Mouse (Mus musculus) C2C12 (cell line): ENCODE data around the gene Fam131c. TPM values are rescaled to one million over a fixed set of nuclear protein-coding genes. Genes with fewer than 3 reads are reported as not detected.
A peak's percentile ranks its signal among the peaks of the same experiment; 100 is the strongest.

ENCODE experiments used
- H3K27me3 ChIP-seq: one replicate; pipeline ENCODE4 v1.6.1; 2011; ENCODE audit not compliant: control insufficient read depth, insufficient read depth, insufficient read length
- H3K36me3 ChIP-seq: one replicate; pipeline ENCODE4 v1.6.1; 2011; ENCODE audit not compliant: control insufficient read depth, insufficient read depth
- H3K4me3 ChIP-seq: one replicate; pipeline ENCODE4 v1.5.1; 2011; ENCODE audit warnings: mild to moderate bottlenecking, control low read depth; ENCODE audit not compliant: poor library complexity, insufficient read depth, severe bottlenecking
- H3K79me2 ChIP-seq: one replicate; pipeline ENCODE4 v1.6.1; 2011; ENCODE audit not compliant: control insufficient read depth, insufficient read depth
- H3K79me3 ChIP-seq: one replicate; pipeline ENCODE4 v1.6.1; 2011; ENCODE audit warnings: low read depth, control low read depth
- H3ac ChIP-seq: one replicate; pipeline ENCODE3; 2011; ENCODE audit warnings: low read depth; ENCODE audit not compliant: control insufficient read depth, insufficient read length
- CEBPB ChIP-seq: IDR thresholded peaks from one replicate; pipeline ENCODE4 v1.6.1; 2011; ENCODE audit warnings: low read depth, mild to moderate bottlenecking, control low read depth, moderate library complexity
- CTCF ChIP-seq: IDR thresholded peaks from one replicate; pipeline ENCODE4 v1.5.1; 2011; ENCODE audit not compliant: control insufficient read depth, insufficient read depth, insufficient read length
- FOSL1 ChIP-seq: IDR thresholded peaks from one replicate; pipeline ENCODE4 v1.8.0; 2011; ENCODE audit warnings: mild to moderate bottlenecking, low read length; ENCODE audit not compliant: poor library complexity, insufficient read depth, severe bottlenecking
- MAX ChIP-seq: IDR thresholded peaks from one replicate; pipeline ENCODE4 v1.6.1; 2011; ENCODE audit warnings: mild to moderate bottlenecking, control low read depth
- MYOD1 ChIP-seq: IDR thresholded peaks from one replicate; pipeline ENCODE4 v1.6.1; 2011; ENCODE audit warnings: low read depth; ENCODE audit not compliant: control insufficient read depth, insufficient read length
- MYOG ChIP-seq: IDR thresholded peaks from one replicate; pipeline ENCODE4 v1.6.1; 2011; ENCODE audit not compliant: control insufficient read depth, insufficient read length; ENCODE audit errors: extremely low read depth
- USF1 ChIP-seq: IDR thresholded peaks from one replicate; pipeline ENCODE4 v1.6.1; 2011; ENCODE audit warnings: low read depth, mild to moderate bottlenecking, control low read depth, moderate library complexity
- polyA plus RNA-seq: library from polyadenylated mRNA; unstranded; fragments of >200 nt; fragmentation: generic; extraction: Trizol; gene quantifications from one replicate; pipeline ENCODE4 v1.2.1, GENCODE M21; 2012; ENCODE audit warnings: missing spikeins

Gene Fam131c
- polyA plus RNA-seq, 1 experiment: 1.9 TPM

DNA sequence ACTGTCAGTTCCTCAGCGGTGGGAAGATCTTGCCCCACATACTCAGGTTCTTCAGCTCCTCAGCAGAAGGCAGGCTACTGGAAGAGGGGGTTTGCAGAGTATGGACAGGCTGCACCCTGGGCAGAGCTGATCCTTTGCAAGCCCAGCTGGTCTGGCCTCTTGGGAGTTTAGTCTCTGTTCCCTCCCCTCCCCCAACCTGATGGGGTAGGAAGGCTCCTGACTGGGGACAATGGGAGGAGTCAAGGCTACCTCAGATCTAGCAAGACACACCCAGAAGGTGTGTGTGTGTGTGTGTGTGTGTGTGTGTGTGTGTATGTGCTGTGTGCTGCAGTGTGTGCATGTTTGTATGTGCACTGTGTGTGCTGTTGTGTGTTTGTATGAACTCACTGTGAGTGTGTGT lies 29.2 kb upstream of the Fam131c start:
- no peaks in the 10 kb centered on the region for H3K36me3 ChIP-seq
- no peak overlapping the region for H3ac ChIP-seq
- H3K79me2 ChIP-seq: no peaks in the 10 kb centered on the region
- no peaks in the 10 kb centered on the region for H3K27me3 ChIP-seq
- H3K79me3 ChIP-seq: no peaks in the 10 kb centered on the region
- no peak overlapping the region for H3K4me3 ChIP-seq
- TF ChIP-seq MAX (no peak), CTCF (no peak), FOSL1 (no peak), MYOD1 (no peak), CEBPB (no peak), MYOG (no peak), USF1 (no peak)

DNA sequence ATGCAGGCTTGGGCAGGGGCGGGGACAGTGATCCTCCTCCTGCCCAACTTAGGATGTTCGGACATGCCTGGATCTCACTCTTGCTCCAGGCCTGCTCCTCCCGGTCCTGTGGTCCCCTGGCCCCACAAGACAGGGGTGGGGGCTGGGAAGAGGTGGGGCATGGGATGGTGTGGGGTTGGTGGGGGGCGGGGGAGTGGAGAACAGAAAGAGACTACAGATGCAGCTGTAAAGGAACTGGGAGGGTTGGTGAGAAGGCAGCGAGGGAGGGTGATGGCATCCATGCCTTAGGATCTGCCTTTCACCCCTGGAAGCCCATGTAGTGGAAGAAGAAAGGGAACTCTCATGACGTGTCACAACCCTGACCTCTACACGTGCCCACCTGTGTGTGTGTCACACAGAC lies 26.5 kb upstream of the Fam131c start:
- Histone ChIP-seq H3K27me3 (no peaks in the 10 kb centered on the region), H3ac (no peak overlapping the region), H3K79me2 (no peaks in the 10 kb centered on the region), H3K36me3 (no peaks in the 10 kb centered on the region), H3K4me3 (no peak overlapping the region), H3K79me3 (no peaks in the 10 kb centered on the region)
- no peak for TF ChIP-seq FOSL1
- TF ChIP-seq MYOG: no peak
- TF ChIP-seq MYOD1: no peak

DNA sequence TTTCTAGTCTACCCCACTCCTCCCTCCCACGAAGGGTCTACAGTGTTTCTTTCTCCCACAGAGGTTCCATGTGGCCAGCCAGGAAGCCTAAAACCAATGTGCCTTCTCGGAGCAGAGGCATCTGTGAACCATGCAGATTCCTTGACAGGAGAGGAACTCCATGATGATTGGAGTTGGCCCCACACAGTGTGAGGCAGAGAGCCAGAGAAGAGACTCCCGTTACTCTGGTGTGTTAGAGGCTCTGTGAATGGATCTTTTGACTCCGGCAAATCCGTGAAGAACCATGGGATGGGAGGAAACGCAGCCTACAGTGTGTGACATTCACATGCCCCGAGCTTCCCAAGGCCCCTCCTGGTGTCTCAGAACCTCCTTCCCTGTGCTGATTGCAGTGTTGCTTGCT lies 24.5 kb upstream of the Fam131c start:
- no peaks in the 10 kb centered on the region for H3K79me3 ChIP-seq
- H3K4me3 ChIP-seq: no peak overlapping the region
- H3K79me2 ChIP-seq: no peaks in the 10 kb centered on the region
- TF ChIP-seq MAX: no peak
- no peak for TF ChIP-seq USF1
- TF ChIP-seq CEBPB: no peak
- TF ChIP-seq MYOD1: no peak
- no peak for TF ChIP-seq CTCF
- TF ChIP-seq MYOG: no peak
- TF ChIP-seq FOSL1: no peak
- no peaks in the 10 kb centered on the region for H3K27me3 ChIP-seq
- no peak overlapping the region for H3ac ChIP-seq
- no peaks in the 10 kb centered on the region for H3K36me3 ChIP-seq

DNA sequence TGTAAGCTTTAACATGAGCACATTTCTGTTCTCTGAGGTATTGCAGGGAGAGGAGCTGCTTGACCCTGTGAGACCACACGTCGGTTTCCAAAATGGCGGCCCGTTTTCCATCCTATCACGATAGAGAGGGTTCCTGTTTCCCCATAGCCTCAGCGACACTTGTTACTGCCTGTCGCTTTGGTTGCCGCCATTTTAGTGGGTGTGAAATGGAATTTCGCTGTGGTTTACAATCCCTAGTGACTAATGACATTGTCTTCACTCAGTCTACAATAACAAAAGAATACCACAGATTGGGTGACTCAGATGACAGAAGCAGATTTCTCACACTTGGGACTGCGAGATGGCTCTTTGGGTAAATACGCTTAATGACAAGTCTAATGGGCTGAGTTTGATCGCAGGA lies 22.8 kb upstream of the Fam131c start:
- peak; percentile 1 for TF ChIP-seq CEBPB
- peak; percentile 72 for TF ChIP-seq MYOD1
- no peak for TF ChIP-seq USF1
- no peak for TF ChIP-seq MYOG
- peak; percentile 78 for TF ChIP-seq MAX
- peak; percentile 89 for TF ChIP-seq FOSL1
- no peak for TF ChIP-seq CTCF
- Histone ChIP-seq H3K27me3 (no peaks in the 10 kb centered on the region), H3K79me2 (no peaks in the 10 kb centered on the region), H3ac (no peak overlapping the region), H3K79me3 (no peaks in the 10 kb centered on the region), H3K4me3 (no peak overlapping the region), H3K36me3 (no peaks in the 10 kb centered on the region)

DNA sequence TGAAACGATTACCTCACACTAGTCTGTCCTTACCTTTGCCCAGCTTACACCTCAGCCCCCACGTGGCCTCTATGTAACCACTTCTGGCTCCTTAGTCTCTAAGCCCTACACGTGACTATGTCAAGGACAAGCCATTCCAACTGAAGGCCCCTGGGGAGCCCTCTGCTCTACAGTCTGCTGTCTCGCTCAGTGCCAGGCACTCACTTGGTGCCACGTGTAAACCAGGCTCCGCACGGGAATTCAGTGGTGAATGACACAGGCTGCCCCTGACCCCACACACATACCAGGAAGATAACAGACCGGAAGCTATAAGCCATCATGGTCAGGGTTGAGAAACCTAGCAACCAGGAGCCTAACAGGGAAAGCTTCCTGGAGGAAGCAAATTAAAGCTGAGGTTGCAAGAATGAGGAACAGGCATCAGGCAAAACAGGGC lies 20.6 kb upstream of the Fam131c start:
- H3K79me2 ChIP-seq: no peaks in the 10 kb centered on the region
- no peak overlapping the region for H3K4me3 ChIP-seq
- no peaks in the 10 kb centered on the region for H3K27me3 ChIP-seq
- no peaks in the 10 kb centered on the region for H3K79me3 ChIP-seq
- TF ChIP-seq USF1: peak; percentile 56
- TF ChIP-seq MAX: no peak
- no peaks in the 10 kb centered on the region for H3K36me3 ChIP-seq
- H3ac ChIP-seq: no peak overlapping the region

DNA sequence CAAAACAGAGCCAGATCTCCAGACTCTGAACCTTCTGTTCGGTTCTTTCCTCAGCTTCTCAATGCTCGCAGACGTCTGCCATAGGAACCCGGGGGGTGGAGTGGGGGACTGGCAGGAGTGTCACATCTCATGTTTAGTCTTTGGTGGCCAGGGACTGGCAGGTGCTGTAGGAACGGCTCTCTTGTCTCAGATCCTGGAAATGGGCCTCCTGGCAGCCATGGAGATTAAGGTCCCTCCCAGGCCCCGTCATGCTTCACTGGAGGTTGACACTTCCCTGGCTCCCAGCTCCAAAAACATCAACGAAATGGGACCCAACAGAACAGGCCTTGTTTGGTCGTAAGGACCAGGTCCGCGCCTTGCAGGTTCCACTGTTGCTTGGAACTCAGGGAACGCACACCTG lies 19.4 kb upstream of the Fam131c start:
- Histone ChIP-seq H3K79me2 (no peaks in the 10 kb centered on the region), H3ac (no peak overlapping the region), H3K36me3 (no peaks in the 10 kb centered on the region), H3K4me3 (no peak overlapping the region), H3K27me3 (no peaks in the 10 kb centered on the region), H3K79me3 (no peaks in the 10 kb centered on the region)
- TF ChIP-seq USF1 (no peak), MAX (no peak), FOSL1 (no peak), MYOD1 (no peak), MYOG (no peak), CEBPB (no peak), CTCF (no peak)
